Mouse (Mus musculus) stomach, embryonic 15.5 days (tissue): ENCODE results near the gene Eif4g1. TPM values are rescaled to one million over a fixed set of nuclear protein-coding genes. Genes with fewer than 3 reads are reported as not detected.

ENCODE experiments used
- ATAC-seq: fragments of 200-750 bp; cut with Nextera tagmentation; 2 replicates; pipeline ENCODE4 v1.8.0; 2017; ENCODE audit warnings: low read depth, moderate number of reproducible peaks, moderate TSS enrichment; ENCODE audit not compliant: insufficient read depth, low FRiP score
- H3K27ac ChIP-seq: fragments of 300-500 bp; sonication (generic); 2 replicates; pipeline ENCODE4 v1.5.1; 2015; ENCODE audit warnings: mild to moderate bottlenecking, inconsistent platforms
- H3K27me3 ChIP-seq: fragments of 300-500 bp; sonication (generic); replicated peaks from 2 replicates; pipeline ENCODE4 v1.6.1; 2015; ENCODE audit warnings: inconsistent platforms
- H3K36me3 ChIP-seq: fragments of 300-500 bp; sonication (generic); 2 replicates; pipeline ENCODE4 v1.6.1; 2015; ENCODE audit warnings: inconsistent platforms
- H3K4me1 ChIP-seq: fragments of 300-500 bp; sonication (generic); 2 replicates; pipeline ENCODE4 v1.6.1; 2015; ENCODE audit warnings: inconsistent platforms
- H3K4me2 ChIP-seq: fragments of 300-500 bp; sonication (generic); 2 replicates; pipeline ENCODE4 v1.6.1; 2015; ENCODE audit warnings: mild to moderate bottlenecking, inconsistent platforms
- H3K4me3 ChIP-seq: fragments of 300-500 bp; sonication (generic); replicated peaks from 2 replicates; pipeline ENCODE4 v1.5.1; 2015; ENCODE audit warnings: inconsistent platforms
- H3K9ac ChIP-seq: fragments of 300-500 bp; sonication (generic); 2 replicates; pipeline ENCODE4 v1.6.1; 2015; ENCODE audit warnings: inconsistent platforms
- H3K9me3 ChIP-seq: fragments of 300-500 bp; sonication (generic); 2 replicates; pipeline ENCODE4 v1.6.1; 2016; ENCODE audit warnings: inconsistent platforms
- WGBS: fragments of 180-500 bp; shearing (Covaris S2); methylation state at CpG from one replicate; pipeline ENCODE4 v1.1.7; 2015; 5-methylcytosine and 5-hydroxymethylcytosine counted together
- polyA plus RNA-seq: library from polyadenylated mRNA; unstranded; fragments of >200 nt; fragmentation: Nextera tagmentation; extraction: Ambion mirVana; gene quantifications from 2 replicates; pipeline ENCODE4 v1.2.1, GENCODE M21; 2015

Eif4g1 gene
- polyA plus RNA-seq, 1 experiment from 2014 or later = 168 TPM

- Histone ChIP-seq H3K27me3 (no peaks in the 10 kb centered on the region), H3K9ac (no peak overlapping the region), H3K4me1 (0 out of 2 replicates have a peak, but pooled peaks cover 6% of the 10 kb centered on the region), H3K27ac (no peak overlapping the region), H3K9me3 (no peaks in the 10 kb centered on the region), H3K4me2 (no peak overlapping the region), H3K36me3 (peaks cover 34% of the 10 kb centered on the region), H3K4me3 (no peak overlapping the region)
- no peak for ATAC-seq
- 80% methylated on average over 19 of the region's 19 CpGs for WGBS
These were observed 41.0 kb downstream of the Eif4g1 start for GRCm38 (mm10) chr16:20708939-20709734.

DNA sequence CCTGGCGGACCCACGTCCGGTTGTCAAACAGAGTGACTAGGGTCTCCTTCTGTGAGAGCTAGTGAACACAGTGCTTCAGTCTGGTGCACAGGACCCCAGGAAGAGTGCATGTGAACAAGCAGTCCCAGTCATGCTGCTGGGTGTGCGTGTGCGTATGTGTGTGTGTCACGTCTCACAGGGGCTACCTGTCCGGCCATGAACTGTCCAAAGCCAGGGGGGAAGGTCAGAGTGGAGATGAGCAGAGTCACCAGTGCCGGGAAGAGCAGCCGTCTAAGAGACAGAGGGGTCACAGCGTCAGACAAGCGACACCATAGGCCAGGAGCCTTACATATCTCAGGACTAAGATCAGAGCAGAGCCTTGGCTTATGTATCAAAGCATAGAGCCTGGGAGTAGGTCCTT is 42.3 kb downstream of the Eif4g1 start:
- Histone ChIP-seq H3K27ac (no peak overlapping the region), H3K9ac (no peak overlapping the region), H3K4me2 (no peak overlapping the region), H3K4me3 (no peak overlapping the region), H3K9me3 (no peaks in the 10 kb centered on the region), H3K36me3 (peaks cover 34% of the 10 kb centered on the region), H3K27me3 (no peaks in the 10 kb centered on the region), H3K4me1 (peaks cover 16% of the 10 kb centered on the region)
- WGBS = 93% methylated on average over 11 of the region's 11 CpGs
- no peak for ATAC-seq

- peaks cover 34% of the 10 kb centered on the region for H3K36me3 ChIP-seq
- H3K4me2 ChIP-seq = no peak overlapping the region
- WGBS = 80% methylated on average over 4 of the region's 4 CpGs
- no peak overlapping the region for H3K4me3 ChIP-seq
- ATAC-seq = no peak
- H3K27ac ChIP-seq = no peak overlapping the region
- H3K4me1 ChIP-seq = peaks cover 20% of the 10 kb centered on the region
- no peaks in the 10 kb centered on the region for H3K27me3 ChIP-seq
- H3K9me3 ChIP-seq = no peaks in the 10 kb centered on the region
- no peak overlapping the region for H3K9ac ChIP-seq
These were observed 42.7 kb downstream of the Eif4g1 start for GRCm38 (mm10) chr16:20710810-20711209.

GRCm38 (mm10) chr16:20712190-20712589 is 44.1 kb downstream of the Eif4g1 start:
- H3K27ac ChIP-seq = no peak overlapping the region
- H3K4me1 ChIP-seq = peaks cover 27% of the 10 kb centered on the region
- H3K9me3 ChIP-seq = no peaks in the 10 kb centered on the region
- no peaks in the 10 kb centered on the region for H3K27me3 ChIP-seq
- 77% methylated on average over 9 of the region's 9 CpGs for WGBS
- H3K4me2 ChIP-seq = no peak overlapping the region
- H3K9ac ChIP-seq = no peak overlapping the region
- no peak overlapping the region for H3K4me3 ChIP-seq
- peaks cover 28% of the 10 kb centered on the region for H3K36me3 ChIP-seq
- no peak for ATAC-seq

- no peak overlapping the region for H3K27ac ChIP-seq
- no peak for ATAC-seq
These were observed 44.8 kb downstream of the Eif4g1 start for GRCm38 (mm10) chr16:20712889-20713288.

DNA sequence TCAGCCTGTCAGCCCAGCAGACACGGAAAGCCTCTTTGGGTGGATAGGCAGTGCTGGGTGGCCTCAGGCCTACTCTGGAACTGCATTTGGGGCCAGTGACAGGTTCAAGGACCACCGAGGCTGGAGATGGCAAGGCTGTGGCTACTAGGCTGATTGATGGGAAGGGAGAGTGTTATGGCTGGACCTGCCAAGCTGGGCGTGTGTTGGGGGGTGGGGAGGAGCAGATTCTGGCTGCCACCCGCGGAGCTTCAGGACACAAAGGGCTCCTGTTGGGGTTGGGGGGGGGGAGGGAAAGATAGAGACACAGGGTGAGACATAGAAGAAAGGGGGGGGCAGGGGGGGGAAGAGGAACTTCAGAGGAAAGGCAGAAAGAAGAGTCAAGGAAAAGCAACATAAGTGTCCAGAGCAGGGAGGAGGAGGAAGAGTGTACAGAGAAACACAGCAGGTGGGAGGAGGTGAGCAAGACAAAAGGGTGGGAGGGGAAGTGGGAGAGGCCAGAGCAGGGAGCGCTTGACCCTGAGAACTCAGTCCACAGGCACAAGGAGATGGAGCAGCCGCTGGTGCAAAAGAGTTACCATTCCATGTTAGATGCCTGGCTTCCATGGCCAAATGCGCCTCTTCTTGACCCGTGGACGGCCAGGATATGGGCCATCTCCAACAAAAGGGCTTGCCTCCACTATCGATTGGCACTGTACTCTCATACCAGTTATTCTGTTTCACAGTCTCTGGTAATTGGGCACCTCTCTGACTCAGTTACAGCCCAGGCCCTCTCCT is 46.4 kb downstream of the Eif4g1 start:
- Histone ChIP-seq H3K27me3 (no peaks in the 10 kb centered on the region), H3K27ac (0 out of 2 replicates have a peak overlapping the region, but pooled peaks have one; percentile 16), H3K36me3 (peaks cover 20% of the 10 kb centered on the region; the same call in 1 of the 2 replicates), H3K9me3 (no peaks in the 10 kb centered on the region), H3K4me1 (peaks cover 32% of the 10 kb centered on the region), H3K4me2 (peak overlapping the region; percentile 88), H3K9ac (no peak overlapping the region), H3K4me3 (peak overlapping the region; percentile 74)
- WGBS = 39% methylated on average over 11 of the region's 11 CpGs
- ATAC-seq = no peak

More at GRCm38 (mm10) chr16:20712889-20713288, 44.8 kb downstream of the Eif4g1 start:
- WGBS = 76% methylated on average over 7 of the region's 7 CpGs
- Histone ChIP-seq H3K4me3 (no peak overlapping the region), H3K36me3 (peaks cover 22% of the 10 kb centered on the region), H3K9ac (no peak overlapping the region), H3K9me3 (no peaks in the 10 kb centered on the region), H3K4me2 (no peak overlapping the region), H3K4me1 (peaks cover 27% of the 10 kb centered on the region), H3K27me3 (no peaks in the 10 kb centered on the region)

DNA sequence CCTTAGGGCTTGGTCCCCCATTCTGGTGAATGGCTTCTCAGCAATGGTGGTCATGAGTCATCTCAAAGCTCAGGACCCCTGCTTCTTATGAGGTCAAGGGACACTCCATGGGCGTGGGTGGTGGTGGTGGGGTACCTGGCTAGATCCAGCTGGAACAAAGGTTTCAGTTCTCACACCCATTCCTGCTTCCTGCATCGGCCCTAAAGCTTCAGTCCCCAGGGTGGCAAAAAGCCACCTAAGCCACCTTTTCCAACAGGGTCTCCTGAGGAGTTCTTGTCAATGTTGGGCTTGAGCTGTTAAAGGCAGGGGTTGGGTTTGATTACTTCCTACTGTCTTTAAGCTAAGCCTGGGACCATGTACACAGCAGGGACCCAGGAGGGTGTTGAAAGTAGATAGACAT is 47.0 kb downstream of the Eif4g1 start:
- H3K27ac ChIP-seq = peak overlapping the region; percentile 99; the same call in 1 of the 2 replicates

DNA sequence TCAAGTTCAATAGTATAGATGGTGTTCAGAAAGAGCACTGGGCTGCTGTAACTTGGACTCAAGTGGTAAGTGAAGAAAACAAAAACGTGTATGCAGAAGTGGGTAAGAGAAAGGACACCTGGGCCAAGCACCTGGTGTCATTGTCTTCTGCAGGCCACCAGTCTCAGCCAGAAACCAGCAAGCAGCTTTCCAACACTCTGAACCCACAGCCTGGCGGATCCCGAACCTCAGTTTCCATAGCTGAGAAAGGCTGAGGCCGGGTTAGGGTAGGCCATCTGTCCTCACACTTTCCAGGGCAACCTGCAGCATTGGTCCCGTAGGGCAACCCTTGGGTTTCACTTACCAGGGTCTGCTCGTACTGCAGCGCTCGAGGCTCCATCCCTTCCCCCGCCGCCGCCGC is 47.5 kb downstream of the Eif4g1 start:
- H3K9me3 ChIP-seq = no peaks in the 10 kb centered on the region
- H3K9ac ChIP-seq = peak overlapping the region; percentile 89
- peaks cover 22% of the 10 kb centered on the region for H3K36me3 ChIP-seq
- H3K4me1 ChIP-seq = peaks cover 32% of the 10 kb centered on the region
- peak overlapping the region; percentile 99 for H3K27ac ChIP-seq
- ATAC-seq = no peak
- H3K4me2 ChIP-seq = peak overlapping the region; percentile 88
- H3K4me3 ChIP-seq = peak overlapping the region; percentile 74
- WGBS = 1% methylated on average over 12 of the region's 12 CpGs
- no peaks in the 10 kb centered on the region for H3K27me3 ChIP-seq

More for the DNA sequence above, 47.0 kb downstream of the Eif4g1 start:
- H3K4me1 ChIP-seq = peaks cover 32% of the 10 kb centered on the region
- ATAC-seq = no peak
- WGBS = 50% methylated on average over 2 of the region's 2 CpGs
- peak overlapping the region; percentile 74 for H3K4me3 ChIP-seq
- no peaks in the 10 kb centered on the region for H3K9me3 ChIP-seq
- peak overlapping the region; percentile 89; the same call in 1 of the 2 replicates for H3K9ac ChIP-seq
- peak overlapping the region; percentile 88 for H3K4me2 ChIP-seq
- H3K27me3 ChIP-seq = no peaks in the 10 kb centered on the region
- peaks cover 23% of the 10 kb centered on the region for H3K36me3 ChIP-seq

GRCm38 (mm10) chr16:20715976-20716840 is 48.1 kb downstream of the Eif4g1 start:
- H3K27ac ChIP-seq = peak overlapping the region; percentile 99
- peak overlapping the region; percentile 88 for H3K4me2 ChIP-seq
- peaks cover 32% of the 10 kb centered on the region for H3K4me1 ChIP-seq
- peak overlapping the region; percentile 74 for H3K4me3 ChIP-seq
- H3K9ac ChIP-seq = peak overlapping the region; percentile 89
- WGBS = 0% methylated on average over 65 of the region's 68 CpGs
- peak; percentile 76 for ATAC-seq
- no peaks in the 10 kb centered on the region for H3K27me3 ChIP-seq
- H3K9me3 ChIP-seq = no peaks in the 10 kb centered on the region
- peaks cover 16% of the 10 kb centered on the region for H3K36me3 ChIP-seq

DNA sequence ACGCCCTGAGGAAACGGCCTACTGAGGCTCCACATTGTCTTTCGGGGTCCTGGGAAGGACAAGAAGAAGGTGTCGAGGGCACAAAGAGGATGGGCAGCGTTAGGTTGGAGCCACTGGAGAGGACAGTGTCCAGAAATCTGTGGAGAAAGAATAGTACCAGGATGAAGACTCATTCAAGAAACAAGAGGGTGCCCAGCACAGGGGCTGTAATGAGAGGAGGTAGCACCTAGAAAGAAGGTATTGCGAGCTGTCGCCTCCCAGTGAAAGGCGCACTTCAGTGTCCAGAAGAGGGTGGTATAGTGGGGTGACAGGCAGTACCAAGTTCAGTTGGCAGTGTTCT is 48.7 kb downstream of the Eif4g1 start:
- WGBS = 3% methylated on average over 8 of the region's 8 CpGs
- no peak for ATAC-seq

DNA sequence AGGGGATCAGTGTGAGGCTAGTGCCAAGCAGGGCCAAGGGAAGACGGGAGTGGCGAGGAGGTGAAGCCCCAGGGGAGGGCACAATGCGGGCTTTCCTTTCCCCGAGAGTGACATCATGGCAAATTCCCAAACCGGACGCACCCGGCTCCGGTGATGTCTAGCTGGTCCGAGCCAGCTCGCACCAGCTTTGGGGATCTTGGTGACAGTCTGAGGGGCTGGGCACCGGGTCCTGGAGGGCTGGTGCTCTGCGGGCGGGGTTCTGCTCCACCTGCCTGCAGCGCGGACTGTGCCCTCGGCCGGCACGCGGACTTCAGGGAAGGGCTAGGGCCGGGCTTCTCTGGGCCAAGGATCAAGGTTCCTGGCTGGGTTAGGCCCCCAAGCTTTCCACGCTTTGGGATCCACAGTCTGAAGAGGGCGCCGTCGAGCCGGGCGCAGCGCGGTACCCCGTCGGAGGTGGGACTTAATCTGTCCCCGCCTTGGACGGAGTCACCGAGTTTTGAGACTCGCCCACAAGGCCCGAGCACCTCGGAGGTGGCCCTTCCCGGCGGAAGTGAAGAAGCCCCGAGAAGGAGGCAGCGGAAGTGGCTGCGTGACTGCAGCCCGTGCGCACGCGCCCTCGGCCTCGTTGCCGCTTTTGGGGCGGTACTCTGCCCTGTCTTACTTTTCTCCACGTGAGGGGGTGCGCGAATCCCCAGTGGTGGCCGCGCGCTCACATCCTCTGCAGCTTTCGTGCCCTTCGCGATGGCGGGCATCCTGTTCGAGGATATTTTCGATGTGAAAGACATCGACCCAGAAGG is 49.3 kb downstream of the Eif4g1 start, which contains the start of the genes Polr2h and Clcn2:
Polr2h (plus strand) TSS at position 485 of the 797 bp plus-strand sequence.
Clcn2 (minus strand) TSS at position 566 of the 797 bp plus-strand sequence.
- Histone ChIP-seq H3K4me3 (peak within 1 kb of the TSS; percentile 74), H3K4me2 (peak within 1 kb of the TSS; percentile 88), H3K27me3 (no peaks in the 10 kb centered on the region), H3K9me3 (no peaks in the 10 kb centered on the region), H3K9ac (peak within 1 kb of the TSS; percentile 66), H3K36me3 (peaks cover 12% of the 10 kb centered on the region; the same call in 1 of the 2 replicates), H3K27ac (peak within 1 kb of the TSS; percentile 99), H3K4me1 (peaks cover 32% of the 10 kb centered on the region)
- peak; percentile 86 for ATAC-seq
- under 1% methylated on average over 62 of the region's 62 CpGs for WGBS

More for the DNA sequence above, 48.7 kb downstream of the Eif4g1 start:
- Histone ChIP-seq H3K4me1 (peaks cover 32% of the 10 kb centered on the region), H3K9me3 (no peaks in the 10 kb centered on the region), H3K27me3 (no peaks in the 10 kb centered on the region), H3K9ac (peak overlapping the region; percentile 55), H3K27ac (peak overlapping the region; percentile 99), H3K4me3 (peak overlapping the region; percentile 74), H3K36me3 (peaks cover 12% of the 10 kb centered on the region), H3K4me2 (peak overlapping the region; percentile 88)
